Mouse (Mus musculus): ENCODE measurements around the gene Gtsf1.

DNA sequence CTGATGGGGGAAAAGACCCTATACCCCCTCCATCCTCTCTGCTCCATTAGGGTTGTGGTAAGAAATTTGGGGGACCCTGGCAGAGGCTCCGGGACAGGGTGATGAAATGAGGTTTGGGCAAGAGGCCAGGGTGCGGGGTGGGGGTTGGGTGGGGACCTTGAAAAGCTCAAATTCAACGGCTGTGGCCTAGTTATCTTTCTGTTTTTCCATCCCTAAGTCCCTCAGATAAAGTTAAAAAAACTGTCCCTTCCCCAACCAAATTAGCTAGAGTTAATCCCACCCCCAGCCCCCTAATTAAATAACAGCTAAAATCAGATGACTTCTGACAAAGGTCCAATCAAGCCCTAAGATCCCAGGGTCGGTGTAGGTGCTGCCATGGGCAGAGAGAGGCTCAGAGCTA lies 65.5 kb downstream of the Gtsf1 start:
- TF ChIP-seq POLR2A (IDR thresholded peaks at IDR 0.05; ENCODE audit: borderline replicate concordance, extremely low read depth, low read depth, low read length) (no peak), CTCF (IDR thresholded peaks at IDR 0.05; ENCODE audit: insufficient read depth, low read length) (no peak)

All from lung, adult 2 months (tissue).